Mouse (Mus musculus) G1E (cell line): ENCODE measurements around the gene Isg15.

Source experiments
- CTCF ChIP-seq: IDR thresholded peaks from 2 replicates; pipeline ENCODE4 v1.5.1; 2012; ENCODE audit warnings: low read depth, low read length, inconsistent platforms, mixed read lengths
- GATA1 ChIP-seq: IDR thresholded peaks from 2 replicates; pipeline ENCODE4 v1.6.1; 2012; ENCODE audit warnings: borderline replicate concordance, low read length, inconsistent platforms, mixed read lengths
- GATA2 ChIP-seq: IDR thresholded peaks from 2 replicates; pipeline ENCODE4 v1.6.1; 2012; ENCODE audit warnings: low read depth, low read length, inconsistent platforms, borderline replicate concordance
- POLR2AphosphoS5 ChIP-seq: IDR thresholded peaks from 2 replicates; pipeline ENCODE4 v1.6.1; 2012; ENCODE audit warnings: low read depth, low read length, inconsistent platforms; ENCODE audit not compliant: insufficient replicate concordance
- TAL1 ChIP-seq: conservative IDR thresholded peaks from 2 replicates; pipeline ENCODE4 v1.6.1; 2012; ENCODE audit warnings: low read depth, low read length, inconsistent platforms, mixed read lengths

- no peak for TF ChIP-seq CTCF
- TF ChIP-seq GATA1, result no peak
- TF ChIP-seq POLR2AphosphoS5, result no peak
- no peak for TF ChIP-seq GATA2
- TF ChIP-seq TAL1, result no peak
Measured at GRCm38 (mm10) chr4:156236651-156237447, 36.2 kb upstream of the Isg15 start.
